Mouse (Mus musculus) left cerebral cortex, adult 2 months (tissue): ENCODE measurements at regions not wholly inside any gene's neighbourhood (a gene's known extent, or its start where the extent isn't known, plus 50 kb on each side); places are given as distances from the start of the nearest gene placed in this dataset.
A peak's percentile ranks its signal among the peaks of the same experiment; 100 is the strongest.

Experiments
- DNase-seq, 2 experiments: peaks; one replicate each; pipeline ENCODE4 v3.0.0; 2021 to 2022; ENCODE audit warnings: low spot score in 2 of 2, mixed read lengths in 1 of 2; ENCODE audit errors: extremely low spot score in 1 of 2
- H3K27ac ChIP-seq: fragments of 200-600 bp; 2 replicates; pipeline ENCODE4 v1.8.1; 2022
- H3K4me3 ChIP-seq: fragments of 200-600 bp; 2 replicates; pipeline ENCODE4 v1.8.1; 2022
- CTCF ChIP-seq: fragments of 200-600 bp; IDR thresholded peaks from 2 replicates; pipeline ENCODE4 v1.8.1; 2022; ENCODE audit warnings: antibody characterized with exemption, mild to moderate bottlenecking, moderate library complexity
- intact Hi-C: fragments of 180-260 bp; cut with DNase I; formaldehyde crosslinking; loops from one replicate; pipeline ENCODE4 v1.15.1; 2025

DNA sequence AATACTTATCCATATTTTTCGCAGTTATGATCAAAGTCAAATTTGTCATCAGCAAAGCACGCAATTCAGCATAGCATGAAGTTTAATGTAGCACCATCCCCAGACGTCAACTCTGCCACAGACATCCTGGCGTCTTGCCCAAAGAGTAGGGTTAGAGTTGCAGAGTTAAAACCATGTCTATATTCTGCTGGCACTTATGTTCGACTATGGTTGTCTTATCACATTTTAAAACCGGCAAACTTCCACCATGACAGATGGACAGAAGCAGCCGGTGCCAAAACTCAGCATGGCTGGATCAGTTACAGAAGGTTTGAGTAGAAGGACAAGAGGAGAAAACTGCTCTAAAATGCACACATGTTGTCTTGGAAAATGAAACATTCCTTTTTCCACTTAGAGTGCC is 1383.6 kb upstream of the Slc39a10 start:
- H3K4me3 ChIP-seq: no peak overlapping the region
- H3K27ac ChIP-seq: no peak overlapping the region
- intact Hi-C loops: no loop called here
- TF ChIP-seq CTCF: no peak
- peak; percentile 11 to 16 for DNase-seq

- DNase-seq: no peak
- no peak overlapping the region for H3K27ac ChIP-seq
- H3K4me3 ChIP-seq: no peak overlapping the region
- intact Hi-C loops: no loop called here
- TF ChIP-seq CTCF: no peak
Measured at GRCm38 (mm10) chr1:48275666-48276065, 1383.0 kb upstream of the Slc39a10 start.
